Mouse (Mus musculus) megakaryocyte-erythroid progenitor cell, adult 5-6 weeks (primary cell): ENCODE results near the gene Chl1. TPM values are rescaled to one million over a fixed set of nuclear protein-coding genes. Genes with fewer than 3 reads are reported as not detected.

Source experiments
- ATAC-seq: replicated peaks from 2 replicates; pipeline ENCODE4 v1.8.0; 2016; ENCODE audit warnings: mild to moderate bottlenecking, inconsistent platforms; ENCODE audit not compliant: severe bottlenecking, poor library complexity, low FRiP score, low TSS enrichment
- total RNA-seq, 2 experiments: library from RNA; stranded (forward) in 1 of 2; stranded (reverse) in 1 of 2; fragments of 200-1000, 215-1000 nt in 1 of 2; fragments of >200 nt in 1 of 2; fragmentation: Nextera tagmentation in 1 of 2; gene quantifications; 2 replicates each; pipeline ENCODE4 v1.2.3; 2014 to 2017

The Chl1 gene
- total RNA-seq, 2 experiments from 2014 or later = not detected

GRCm38 (mm10) chr6:103746103-103746502, 235.7 kb downstream of the Chl1 start:
- no peak; the same call in 1 of the 2 replicates for ATAC-seq

- no peak for ATAC-seq
Observed at GRCm38 (mm10) chr6:103749122-103749773, 238.9 kb downstream of the Chl1 start.

GRCm38 (mm10) chr6:103753891-103754290, 243.5 kb downstream of the Chl1 start:
- ATAC-seq = no peak

GRCm38 (mm10) chr6:103766830-103767229, 256.4 kb downstream of the Chl1 start:
- ATAC-seq = no peak

- no peak for ATAC-seq
Observed at GRCm38 (mm10) chr6:103781058-103781457, 270.7 kb downstream of the Chl1 start.

GRCm38 (mm10) chr6:103791077-103791632, 280.8 kb downstream of the Chl1 start:
- ATAC-seq = no peak

- ATAC-seq = no peak
Observed at GRCm38 (mm10) chr6:103795241-103795640, 284.9 kb downstream of the Chl1 start.
